Mouse (Mus musculus) kidney, embryonic 16.5 days (tissue): ENCODE results near the gene Tceal9. TPM values are rescaled to one million over a fixed set of nuclear protein-coding genes. Genes with fewer than 3 reads are reported as not detected.
"Not testable (repeated sequence)": the region's sequence is repeated elsewhere in the genome, so short reads cannot be mapped to it uniquely, and the experiment has no call there.

ENCODE experiments used
- ATAC-seq: fragments of 200-750 bp; cut with Nextera tagmentation; 2 replicates; pipeline ENCODE4 v1.8.0; 2017; ENCODE audit warnings: moderate TSS enrichment; ENCODE audit not compliant: low FRiP score, low TSS enrichment
- H3K27ac ChIP-seq: fragments of 300-500 bp; sonication (generic); 2 replicates; pipeline ENCODE4 v1.5.1; 2014; ENCODE audit warnings: low read length
- H3K27me3 ChIP-seq: fragments of 300-500 bp; sonication (generic); 2 replicates; pipeline ENCODE4 v1.6.1; 2014; ENCODE audit warnings: low read length, control low read depth, mixed read lengths; ENCODE audit not compliant: insufficient read depth
- H3K36me3 ChIP-seq: fragments of 300-500 bp; sonication (generic); 2 replicates; pipeline ENCODE4 v1.6.1; 2014; ENCODE audit warnings: low read length, control low read depth, mixed read lengths; ENCODE audit not compliant: insufficient read depth
- H3K4me1 ChIP-seq: fragments of 300-500 bp; sonication (generic); 2 replicates; pipeline ENCODE4 v1.6.1; 2014; ENCODE audit warnings: low read length, control low read depth, mixed read lengths; ENCODE audit not compliant: insufficient read depth
- H3K4me2 ChIP-seq: fragments of 300-500 bp; sonication (generic); replicated peaks from 2 replicates; pipeline ENCODE4 v1.6.1; 2014; ENCODE audit warnings: low read depth, low read length
- H3K4me3 ChIP-seq: fragments of 300-500 bp; sonication (generic); 2 replicates; pipeline ENCODE4 v1.5.1; 2014; ENCODE audit warnings: mild to moderate bottlenecking, low read length
- H3K9ac ChIP-seq: fragments of 300-500 bp; sonication (generic); replicated peaks from 2 replicates; pipeline ENCODE4 v1.6.1; 2014; ENCODE audit warnings: low read length
- H3K9me3 ChIP-seq: fragments of 300-500 bp; sonication (generic); 2 replicates; pipeline ENCODE4 v1.6.1; 2016; ENCODE audit warnings: low read length, control low read depth
- WGBS: fragments of 180-500 bp; shearing (Covaris S2); extraction: QIAGEN DNeasy Blood & Tissue Kit; methylation state at CpG from one replicate; pipeline ENCODE4 v1.1.7; 2014; 5-methylcytosine and 5-hydroxymethylcytosine counted together
- polyA plus RNA-seq: library from polyadenylated mRNA; unstranded; fragments of >200 nt; fragmentation: Nextera tagmentation; extraction: Ambion mirVana; gene quantifications from 2 replicates; pipeline ENCODE4 v1.2.1, GENCODE M21; 2015

Gene Tceal9
- polyA plus RNA-seq, 1 experiment from 2014 or later, result 473 TPM

- not testable (repeated sequence) for H3K27ac ChIP-seq
- ATAC-seq, result peak; percentile 96
These were observed 25.0 kb downstream of the Tceal9 start, which contains the start of gene Bex3 for GRCm38 (mm10) chrX:136269743-136270392. Gene Bex3 (plus strand): TSS chrX:136270253.

GRCm38 (mm10) chrX:136270393-136271111, 25.7 kb downstream of the Tceal9 start:
- not testable (repeated sequence) for H3K36me3 ChIP-seq, H3K4me1 ChIP-seq, H3K9me3 ChIP-seq, H3K27ac ChIP-seq, H3K27me3 ChIP-seq
- peak; percentile 76 for ATAC-seq
- H3K4me2 ChIP-seq, result peak overlapping the region; percentile 46
- H3K9ac ChIP-seq, result peak overlapping the region; percentile 53
- 44% methylated on average over 9 of the region's 60 CpGs for WGBS
- peak overlapping the region; percentile 49 for H3K4me3 ChIP-seq

More at GRCm38 (mm10) chrX:136269743-136270392, 25.0 kb downstream of the Tceal9 start, which contains the start of gene Bex3:
- WGBS, result 56% methylated on average over 6 of the region's 30 CpGs
- peak within 1 kb of the TSS; percentile 53 for H3K9ac ChIP-seq
- peak within 1 kb of the TSS; percentile 49 for H3K4me3 ChIP-seq
- not testable (repeated sequence) for H3K36me3 ChIP-seq, H3K4me1 ChIP-seq, H3K9me3 ChIP-seq, H3K27me3 ChIP-seq
- peak within 1 kb of the TSS; percentile 46 for H3K4me2 ChIP-seq

- Histone ChIP-seq H3K4me2 (no peak overlapping the region), H3K36me3 (no peaks in the 10 kb centered on the region; the same call in 1 of the 2 replicates), H3K4me3 (no peak overlapping the region), H3K4me1 (peaks cover 5% of the 10 kb centered on the region; the same call in 1 of the 2 replicates), H3K27ac (no peak overlapping the region), H3K9ac (no peak overlapping the region), H3K9me3 (no peaks in the 10 kb centered on the region), H3K27me3 (peaks cover 4% of the 10 kb centered on the region; the same call in 1 of the 2 replicates)
- WGBS, result 24% methylated on average over 3 of the region's 3 CpGs
- ATAC-seq, result no peak
These were observed 29.7 kb downstream of the Tceal9 start for GRCm38 (mm10) chrX:136274542-136274941.

DNA sequence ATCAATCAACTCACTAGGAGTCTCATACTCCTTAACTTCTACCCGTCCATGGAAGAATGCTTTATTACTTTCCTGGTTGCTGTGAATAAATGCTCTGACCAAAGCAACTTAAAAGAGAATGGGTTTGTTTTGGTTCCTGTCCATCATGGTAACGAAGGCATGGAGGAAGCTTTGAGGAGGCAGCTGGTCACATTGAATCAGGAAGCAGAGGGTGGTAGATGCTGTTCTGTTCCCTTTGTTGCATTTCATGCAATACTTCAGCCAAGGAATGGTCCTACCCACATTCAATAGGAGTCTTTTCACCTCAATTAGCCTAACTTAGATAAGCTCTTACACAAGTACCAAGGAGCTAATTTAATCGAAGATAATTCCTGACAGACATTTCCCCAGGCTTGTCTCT, 30.5 kb downstream of the Tceal9 start:
- ATAC-seq, result no peak
- H3K4me2 ChIP-seq, result no peak overlapping the region
- H3K4me3 ChIP-seq, result no peak overlapping the region
- 50% methylated on average over 3 of the region's 3 CpGs for WGBS
- no peak overlapping the region for H3K9ac ChIP-seq
- H3K4me1 ChIP-seq, result peaks cover 5% of the 10 kb centered on the region; the same call in 1 of the 2 replicates
- peaks cover 4% of the 10 kb centered on the region; the same call in 1 of the 2 replicates for H3K27me3 ChIP-seq
- no peaks in the 10 kb centered on the region; the same call in 1 of the 2 replicates for H3K36me3 ChIP-seq
- no peaks in the 10 kb centered on the region for H3K9me3 ChIP-seq
- no peak overlapping the region for H3K27ac ChIP-seq

GRCm38 (mm10) chrX:136277577-136277976, 32.7 kb downstream of the Tceal9 start:
- no peak for ATAC-seq
- Histone ChIP-seq H3K4me2 (no peak overlapping the region), H3K27ac (no peak overlapping the region), H3K4me3 (no peak overlapping the region), H3K36me3 (no peaks in the 10 kb centered on the region), H3K9me3 (no peaks in the 10 kb centered on the region), H3K9ac (no peak overlapping the region), H3K4me1 (no peaks in the 10 kb centered on the region), H3K27me3 (peaks cover 4% of the 10 kb centered on the region; the same call in 1 of the 2 replicates)
- WGBS, result 87% methylated on average over 7 of the region's 7 CpGs

- no peaks in the 10 kb centered on the region for H3K36me3 ChIP-seq
These were observed 33.5 kb downstream of the Tceal9 start for GRCm38 (mm10) chrX:136278401-136278800.

DNA sequence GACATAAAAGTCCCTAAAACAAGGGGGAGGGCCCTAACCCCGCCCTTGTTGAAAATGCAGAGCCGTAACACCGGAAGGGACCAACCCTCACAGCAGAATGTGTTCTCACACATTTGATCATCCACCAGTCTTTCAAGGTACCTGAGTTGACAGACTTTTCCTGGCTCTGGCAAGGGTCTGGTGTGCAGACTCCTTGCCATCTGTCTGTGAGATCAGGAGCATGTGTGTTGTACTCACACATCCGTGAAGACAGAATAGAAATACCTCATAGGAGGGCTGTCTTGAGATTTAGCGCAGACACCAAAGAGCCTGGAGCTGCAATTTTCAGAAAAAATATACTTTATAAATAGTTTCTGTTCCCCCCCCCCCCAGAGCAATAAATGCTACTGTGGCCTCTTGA, 34.5 kb downstream of the Tceal9 start:
- Histone ChIP-seq H3K4me2 (no peak overlapping the region), H3K36me3 (no peaks in the 10 kb centered on the region), H3K27ac (no peak overlapping the region), H3K4me3 (no peak overlapping the region), H3K9me3 (no peaks in the 10 kb centered on the region), H3K27me3 (peaks cover 4% of the 10 kb centered on the region; the same call in 1 of the 2 replicates), H3K4me1 (no peaks in the 10 kb centered on the region), H3K9ac (no peak overlapping the region)
- no peak for ATAC-seq
- WGBS, result 78% methylated on average over 5 of the region's 5 CpGs

More at GRCm38 (mm10) chrX:136278401-136278800, 33.5 kb downstream of the Tceal9 start:
- H3K4me2 ChIP-seq, result no peak overlapping the region
- H3K4me3 ChIP-seq, result no peak overlapping the region
- no peaks in the 10 kb centered on the region for H3K9me3 ChIP-seq
- H3K9ac ChIP-seq, result no peak overlapping the region
- ATAC-seq, result no peak
- H3K4me1 ChIP-seq, result no peaks in the 10 kb centered on the region
- H3K27ac ChIP-seq, result no peak overlapping the region
- H3K27me3 ChIP-seq, result peaks cover 4% of the 10 kb centered on the region; the same call in 1 of the 2 replicates

- Histone ChIP-seq H3K27me3 (peaks cover 4% of the 10 kb centered on the region; the same call in 1 of the 2 replicates), H3K9ac (no peak overlapping the region), H3K9me3 (no peaks in the 10 kb centered on the region), H3K4me3 (no peak overlapping the region), H3K36me3 (no peaks in the 10 kb centered on the region), H3K27ac (no peak overlapping the region), H3K4me2 (no peak overlapping the region; the same call in 1 of the 2 replicates), H3K4me1 (no peaks in the 10 kb centered on the region)
- peak; percentile 51 for ATAC-seq
- 27% methylated on average over 7 of the region's 8 CpGs for WGBS
These were observed 46.0 kb downstream of the Tceal9 start for GRCm38 (mm10) chrX:136290817-136291281.
